Mouse (Mus musculus): ENCODE data around the gene Slc6a15. TPM values are rescaled to one million over a fixed set of nuclear protein-coding genes. Genes with fewer than 3 reads are reported as not detected.

The Slc6a15 gene
- polyA plus RNA-seq, 1 experiment from 2014 or later = 7.2 TPM

DNA sequence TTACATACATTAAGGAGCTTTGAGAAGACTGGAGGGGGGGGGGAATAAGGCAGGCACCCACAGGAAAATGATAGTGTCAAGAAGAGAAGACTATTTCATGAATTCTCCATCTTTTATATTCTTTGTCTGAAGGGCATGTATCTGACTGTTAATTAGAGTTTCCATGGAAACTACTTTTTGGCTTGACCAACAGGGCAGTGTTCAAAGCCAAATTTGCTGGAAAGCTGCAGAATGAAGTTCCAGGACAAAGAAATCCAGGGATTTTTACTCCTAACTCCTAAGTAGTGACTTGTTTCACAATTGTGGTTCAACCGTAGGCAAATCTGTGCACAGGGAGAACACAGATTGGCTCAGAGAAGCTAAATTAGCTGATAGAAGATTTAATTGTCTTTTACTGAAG is 90.3 kb downstream of the Slc6a15 start:
- no peaks in the 10 kb centered on the region for H3K36me3 ChIP-seq
- WGBS = 82% methylated on average over 1 of the region's 1 CpGs
- no peak overlapping the region for H3K4me3 ChIP-seq
- DNase-seq (ENCODE audit: low spot score) = no peak
- H3K27ac ChIP-seq (replicated peaks) = no peak overlapping the region
- no peaks in the 10 kb centered on the region for H3K27me3 ChIP-seq (ENCODE audit: low read depth, poor library complexity, severe bottlenecking)
- H3K4me1 ChIP-seq = no peaks in the 10 kb centered on the region
- no peaks in the 10 kb centered on the region for H3K9me3 ChIP-seq (replicated peaks)

Other genes starting within 250 kb of the Slc6a15 start
- 1.1 TPM in 2 replicates for gene Lrriq1, start 131.5 kb upstream of the Slc6a15 start, polyA plus RNA-seq (2016; fragmentation: Nextera tagmentation; extraction: Ambion mirVana)

Data from midbrain, embryonic 10.5 days (tissue).